ENCODE assay signal across 23 mouse cellular contexts in genomic region chr4:71520751-71521150, GRCm38 (mm10).
DNase-seq lines count a peak whose midpoint lies in the region; ATAC-seq lines count a peak whose summit lies in the region.
"Had no signal": no experiment of that assay in that cellular context is flagged by ENCODE, and none has a peak within 500 bp of the region (broad histone marks: within the 10 kb centered on the region; RNA-seq: fewer than 3 reads in every experiment).

No protein-coding gene starts in this region.

- H3K27me3 ChIP-seq in forebrain, embryonic 14.5 days (replicated peaks; ENCODE audit: control insufficient read depth, insufficient read depth, low read length) = no peaks in the 10 kb centered on the region
- H3K27me3 ChIP-seq in forebrain, embryonic 16.5 days (replicated peaks; ENCODE audit: control insufficient read depth, insufficient read depth, low read length) = no peaks in the 10 kb centered on the region
- H3K27me3 ChIP-seq in midbrain, embryonic 15.5 days (replicated peaks) = no peaks in the 10 kb centered on the region
- H3K27me3 ChIP-seq: forebrain, embryonic 13.5 days; heart, embryonic 13.5 days had no signal

- no peaks in the 10 kb centered on the region for H3K4me1 ChIP-seq in forebrain, embryonic 14.5 days (ENCODE audit: control insufficient read depth, insufficient read depth, low read length)
- H3K4me1 ChIP-seq in forebrain, embryonic 16.5 days (replicated peaks; ENCODE audit: control insufficient read depth, insufficient read depth, low read length) = peaks cover 3% of the 10 kb centered on the region; the same call in 1 of the 2 replicates
- H3K4me1 ChIP-seq in midbrain, embryonic 15.5 days = no peaks in the 10 kb centered on the region
- H3K4me1 ChIP-seq: heart, embryonic 10.5 days; heart, embryonic 13.5 days had no signal

- H3K36me3 ChIP-seq in forebrain, embryonic 14.5 days (ENCODE audit: control insufficient read depth, insufficient read depth, low read length) = no peaks in the 10 kb centered on the region
- H3K36me3 ChIP-seq in forebrain, embryonic 16.5 days (ENCODE audit: control insufficient read depth, insufficient read depth) = no peaks in the 10 kb centered on the region
- no peaks in the 10 kb centered on the region for H3K36me3 ChIP-seq in midbrain, embryonic 15.5 days (replicated peaks)
- H3K36me3 ChIP-seq: forebrain, embryonic 10.5 days; heart, embryonic 10.5 days; heart, embryonic 13.5 days had no signal

- no peak overlapping the region for H3K4me2 ChIP-seq in forebrain, embryonic 14.5 days (ENCODE audit: low read length)
- no peak overlapping the region for H3K4me2 ChIP-seq in forebrain, embryonic 16.5 days (ENCODE audit: low read length)
- no peak overlapping the region for H3K4me2 ChIP-seq in midbrain, embryonic 15.5 days
- H3K4me2 ChIP-seq: forebrain, embryonic 13.5 days; heart, embryonic 13.5 days; hindbrain, embryonic 14.5 days had no signal

- H3K9me3 ChIP-seq in forebrain, embryonic 14.5 days (replicated peaks; ENCODE audit: control insufficient read depth, low read length) = no peaks in the 10 kb centered on the region
- H3K9me3 ChIP-seq in forebrain, embryonic 16.5 days (ENCODE audit: control insufficient read depth, low read length) = no peaks in the 10 kb centered on the region
- H3K9me3 ChIP-seq in midbrain, embryonic 15.5 days = no peaks in the 10 kb centered on the region
- H3K9me3 ChIP-seq: forebrain, embryonic 10.5 days; forebrain, embryonic 13.5 days; heart, embryonic 10.5 days; heart, embryonic 13.5 days had no signal

- no peak overlapping the region for H3K4me3 ChIP-seq in forebrain, embryonic 14.5 days (ENCODE audit: low read depth, low read length)
- H3K4me3 ChIP-seq in forebrain, embryonic 16.5 days (replicated peaks; ENCODE audit: low read length) = no peak overlapping the region
- no peak overlapping the region for H3K4me3 ChIP-seq in midbrain, embryonic 15.5 days
- H3K4me3 ChIP-seq: forebrain, embryonic 10.5 days; forebrain, embryonic 13.5 days; heart, adult 2 months; heart, embryonic 10.5 days; heart, embryonic 13.5 days had no signal

- ATAC-seq in forebrain, embryonic 14.5 days = no peak
- ATAC-seq in forebrain, embryonic 16.5 days = no peak
- peak; percentile 76 for ATAC-seq in midbrain, embryonic 15.5 days (replicated peaks)
- ATAC-seq: forebrain, embryonic 13.5 days; hindbrain, postnatal 0 days had no signal

- no peak overlapping the region for H3K9ac ChIP-seq in forebrain, embryonic 14.5 days (ENCODE audit: low read length)
- H3K9ac ChIP-seq in forebrain, embryonic 16.5 days (replicated peaks; ENCODE audit: low read depth, low read length) = no peak overlapping the region
- no peak overlapping the region for H3K9ac ChIP-seq in midbrain, embryonic 15.5 days
- H3K9ac ChIP-seq: forebrain, embryonic 13.5 days; heart, embryonic 13.5 days; hindbrain, embryonic 14.5 days had no signal

- H3K27ac ChIP-seq in forebrain, embryonic 14.5 days (ENCODE audit: low read depth, low read length) = no peak overlapping the region
- H3K27ac ChIP-seq in forebrain, embryonic 16.5 days (ENCODE audit: low read length) = no peak overlapping the region
- no peak overlapping the region for H3K27ac ChIP-seq in midbrain, embryonic 15.5 days
- H3K27ac ChIP-seq: forebrain, embryonic 10.5 days; forebrain, embryonic 13.5 days; heart, adult 2 months; heart, embryonic 10.5 days; heart, embryonic 13.5 days; hindbrain, embryonic 14.5 days; hindbrain, postnatal 0 days had no signal

- DNase-seq in forebrain, embryonic 14.5 days (ENCODE audit: low spot score) = peak; percentile 22
- DNase-seq in Muller cell, postnatal 12 days (ENCODE audit: inconsistent ontology term) = peak; percentile 23
- DNase-seq in retina, postnatal 1 day = peak; percentile 30
- no peak for DNase-seq in MN1 (ENCODE audit: low spot score)
- DNase-seq in cerebellum, adult 18-20 months = no peak
- DNase-seq: adrenal gland, adult 2 months; adrenal gland, postnatal 14 days; cerebellum, adult 11-12 months; cerebellum, adult 9-10 months; cerebellum, postnatal 14 days; gastrocnemius, postnatal 10 days; gastrocnemius, postnatal 36 days; heart, adult 2 months; heart, postnatal 14 days; heart, postnatal 4 days had no signal

Comparison
In these comparisons a context has a peak if more than half of its experiments do, and no peak if none do; other contexts are left out.
1. DNase-seq: peak in forebrain, embryonic 14.5 days (single experiment), Muller cell, postnatal 12 days (single experiment) and retina, postnatal 1 day (single experiment); none in MN1 (single experiment) and cerebellum, adult 18-20 months (0 of 2).